Mouse (Mus musculus) layer of hippocampus, adult 2 months (tissue): ENCODE data around the gene Dmgdh. TPM values are rescaled to one million over a fixed set of nuclear protein-coding genes. Genes with fewer than 3 reads are reported as not detected.

Source experiments
- DNase-seq, 2 experiments: peaks; one replicate each; pipeline ENCODE4 v3.0.0; 2022; ENCODE audit warnings: low spot score in 2 of 2
- H3K27ac ChIP-seq: fragments of 200-600 bp; 2 replicates; pipeline ENCODE4 v1.8.1; 2022
- H3K4me3 ChIP-seq: fragments of 200-600 bp; 2 replicates; pipeline ENCODE4 v1.8.1; 2022; ENCODE audit warnings: mild to moderate bottlenecking
- CTCF ChIP-seq: fragments of 200-600 bp; conservative IDR thresholded peaks from 2 replicates; pipeline ENCODE4 v1.8.1; 2022; ENCODE audit warnings: antibody characterized with exemption, mild to moderate bottlenecking, moderate library complexity
- total RNA-seq, 2 experiments: library from RNA; stranded (reverse); gene quantifications; 2 replicates each; pipeline ENCODE4 v1.2.3; 2021

The Dmgdh gene
- total RNA-seq, 2 experiments from 2014 or later, result 0.12 to 0.28 TPM

DNA sequence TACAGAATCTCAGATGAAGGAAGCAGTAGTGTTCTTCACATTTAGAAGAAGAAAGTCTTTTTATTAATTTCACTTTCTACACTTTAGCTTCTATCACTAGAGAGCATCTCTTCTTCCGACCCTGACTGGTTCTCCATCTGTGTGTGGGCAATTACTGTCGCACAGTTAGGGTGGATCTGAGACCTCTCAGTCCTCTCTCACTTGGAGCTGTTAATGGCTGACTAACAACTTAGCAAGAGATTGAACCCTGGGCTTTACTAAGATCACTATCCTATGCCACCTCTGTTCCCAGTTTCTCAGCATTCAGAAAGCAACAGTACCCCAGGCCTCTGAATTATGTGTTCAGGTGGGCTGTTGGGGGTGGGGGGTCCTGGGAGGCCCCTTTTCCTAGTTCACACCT is 937 bp upstream of the Dmgdh start:
- no peak overlapping the region for H3K27ac ChIP-seq
- DNase-seq, result no peak
- TF ChIP-seq CTCF, result no peak
- H3K4me3 ChIP-seq, result no peak overlapping the region

DNA sequence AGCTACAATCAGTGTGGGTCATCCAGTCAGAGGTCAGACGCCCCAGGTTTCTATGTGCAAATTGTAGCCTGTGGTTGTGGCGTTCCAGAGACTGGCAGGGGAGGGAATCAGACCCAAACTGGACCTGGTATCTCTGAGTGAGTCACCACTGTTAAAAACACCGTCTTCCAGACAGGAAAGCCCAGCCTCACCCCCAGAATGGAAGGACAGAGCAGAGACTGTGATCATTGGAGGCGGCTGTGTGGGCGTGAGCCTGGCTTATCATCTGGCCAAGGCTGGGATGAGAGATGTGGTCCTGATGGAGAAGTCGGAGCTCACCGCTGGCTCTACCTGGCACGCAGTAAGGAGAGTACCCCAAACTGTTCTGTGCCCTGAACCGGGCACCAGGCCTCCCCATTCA is 2.6 kb downstream of the Dmgdh start:
- Histone ChIP-seq H3K4me3 (no peak overlapping the region), H3K27ac (no peak overlapping the region)
- no peak for DNase-seq
- TF ChIP-seq CTCF, result no peak

DNA sequence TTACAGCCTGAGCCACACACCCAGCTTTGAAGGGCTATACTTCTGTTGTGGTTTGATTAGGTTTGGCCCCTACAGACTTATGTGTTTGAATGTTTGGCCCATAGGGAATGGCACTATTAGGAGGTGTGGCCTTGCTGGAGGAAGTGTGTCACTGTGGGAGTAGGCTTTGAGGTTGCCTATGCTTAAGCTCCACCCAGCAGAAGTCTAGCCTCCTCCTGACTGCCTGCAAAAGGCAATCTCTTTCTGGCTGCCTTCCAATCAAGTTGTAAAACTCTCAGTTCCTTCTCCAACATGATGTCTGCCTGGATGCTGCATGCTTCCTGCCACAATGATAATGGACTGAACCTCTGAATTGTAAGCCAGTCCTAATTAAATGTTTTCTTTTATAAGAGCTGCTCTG is 9.1 kb downstream of the Dmgdh start:
- no peak for TF ChIP-seq CTCF
- DNase-seq, result no peak
- H3K4me3 ChIP-seq, result no peak overlapping the region
- no peak overlapping the region for H3K27ac ChIP-seq

DNA sequence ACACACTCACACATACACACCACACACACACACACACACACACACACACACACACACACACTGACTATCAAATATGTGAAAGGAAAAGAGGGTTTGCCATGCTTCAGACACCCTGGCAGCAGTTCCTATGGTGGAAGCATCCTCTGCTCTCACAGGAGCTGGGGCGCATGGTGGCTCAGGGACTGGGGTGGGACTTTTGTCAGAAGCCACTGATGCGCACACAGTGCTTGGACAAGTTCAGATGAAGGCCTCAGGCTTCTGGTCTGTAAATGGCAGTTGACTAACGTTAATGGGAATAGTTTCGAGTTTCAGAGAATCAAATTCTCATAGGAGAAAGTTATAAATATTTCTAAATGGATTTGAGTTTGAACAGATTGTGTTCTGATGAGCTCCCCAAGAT is 11.0 kb downstream of the Dmgdh start:
- no peak overlapping the region for H3K27ac ChIP-seq
- TF ChIP-seq CTCF, result no peak
- no peak for DNase-seq
- no peak overlapping the region for H3K4me3 ChIP-seq

DNA sequence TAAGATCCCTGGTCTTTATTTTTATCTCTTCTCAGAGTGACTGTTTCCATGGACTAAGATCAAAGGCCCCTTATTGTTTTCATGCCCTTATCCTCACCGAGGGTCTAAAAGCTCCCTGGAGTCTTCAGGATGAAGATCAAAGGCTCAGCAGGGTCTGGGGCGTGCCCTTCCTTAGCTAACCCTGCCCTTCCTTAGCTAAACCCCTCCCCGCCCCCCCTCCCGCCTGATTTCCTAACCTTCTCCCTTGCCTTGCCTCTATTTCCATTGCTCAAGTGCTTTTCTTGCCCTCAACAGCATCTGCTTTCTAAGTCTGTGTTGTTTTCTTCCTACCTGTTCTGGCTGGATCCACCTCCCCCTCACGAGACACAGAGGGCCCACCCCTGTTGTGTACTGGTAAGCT is 13.1 kb downstream of the Dmgdh start:
- no peak overlapping the region for H3K4me3 ChIP-seq
- DNase-seq, result no peak
- TF ChIP-seq CTCF, result no peak
- H3K27ac ChIP-seq, result peak overlapping the region; percentile 69

DNA sequence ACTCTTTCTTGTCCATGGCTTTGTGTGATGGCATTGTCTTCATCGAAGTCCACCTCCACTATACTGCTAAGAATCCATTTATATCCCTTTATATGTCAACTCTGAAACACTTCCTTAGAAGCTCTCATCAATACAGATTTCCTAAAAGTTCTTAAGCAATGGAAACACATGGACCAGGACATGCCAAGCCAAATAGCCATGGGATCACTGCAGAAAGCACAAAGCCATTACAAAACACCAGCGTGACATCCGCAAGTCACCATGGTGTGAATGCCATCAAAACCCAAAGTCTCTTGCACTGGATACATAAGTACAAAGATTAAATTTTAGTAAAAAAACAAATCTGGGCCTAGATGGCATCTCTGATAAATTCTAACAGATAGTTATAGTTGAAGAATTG is 15.3 kb downstream of the Dmgdh start:
- H3K27ac ChIP-seq, result no peak overlapping the region
- no peak for DNase-seq
- no peak for TF ChIP-seq CTCF
- no peak overlapping the region for H3K4me3 ChIP-seq

DNA sequence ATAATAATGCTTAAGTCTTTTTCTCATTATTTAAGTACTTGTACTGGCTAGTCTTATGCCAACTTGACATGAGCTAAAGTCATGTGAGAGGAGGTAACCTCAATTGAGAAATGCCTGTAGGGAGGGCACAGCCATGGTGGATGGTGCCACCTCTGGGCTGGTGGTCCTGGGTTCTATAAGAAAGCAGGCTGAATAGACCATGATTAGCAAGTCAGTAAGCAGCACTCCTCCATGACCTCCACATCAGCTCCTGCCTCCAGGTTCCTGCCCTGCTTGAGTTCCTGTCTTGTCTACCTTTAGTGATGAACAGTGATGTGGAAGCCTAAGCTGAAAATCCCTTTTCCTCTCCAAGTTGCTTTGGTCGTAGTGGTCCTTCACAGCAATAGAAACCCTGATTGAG is 16.6 kb downstream of the Dmgdh start:
- H3K27ac ChIP-seq, result no peak overlapping the region
- DNase-seq, result no peak
- no peak for TF ChIP-seq CTCF
- H3K4me3 ChIP-seq, result no peak overlapping the region

DNA sequence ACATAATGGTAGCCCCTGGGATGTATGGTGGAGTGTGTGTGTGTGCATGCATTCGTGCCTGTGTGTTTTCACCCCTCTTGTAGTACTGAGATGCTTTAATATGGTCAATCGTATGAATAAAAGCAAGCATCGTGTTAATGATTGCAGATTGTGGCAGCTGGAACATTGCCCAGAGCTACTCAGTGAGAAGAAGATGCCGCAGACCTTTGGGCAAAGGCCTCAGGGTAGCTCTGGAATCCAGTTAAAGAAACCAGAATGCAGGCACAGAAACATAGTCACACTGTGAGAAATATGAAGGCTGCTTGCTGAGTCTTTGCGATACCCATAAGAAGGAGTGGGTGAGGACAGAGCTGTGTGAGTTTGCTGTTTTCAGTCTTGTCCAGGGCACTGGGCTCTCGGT is 24.6 kb downstream of the Dmgdh start:
- no peak for TF ChIP-seq CTCF
- no peak for DNase-seq
- Histone ChIP-seq H3K27ac (no peak overlapping the region), H3K4me3 (no peak overlapping the region)

DNA sequence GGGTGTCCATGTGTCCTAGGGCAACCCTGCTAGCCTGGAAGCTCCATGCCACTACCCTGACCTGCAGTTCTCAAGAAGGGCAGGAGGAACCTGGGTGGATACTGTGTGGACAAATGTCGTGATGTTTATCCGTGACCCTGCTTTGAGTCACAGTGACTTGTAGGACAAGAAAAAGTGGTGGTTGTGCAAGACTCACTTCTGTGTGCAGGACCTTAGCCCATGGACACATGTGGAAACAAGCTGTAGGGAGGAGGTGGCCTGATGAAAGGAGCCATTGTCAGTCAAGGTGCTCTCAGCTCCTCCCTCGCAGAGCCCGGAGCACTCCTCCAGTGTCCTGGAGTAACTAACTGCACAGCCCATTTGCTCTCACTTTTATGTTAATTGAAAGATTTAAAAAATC is 31.5 kb downstream of the Dmgdh start:
- no peak for TF ChIP-seq CTCF
- H3K4me3 ChIP-seq, result no peak overlapping the region
- no peak overlapping the region for H3K27ac ChIP-seq
- DNase-seq, result no peak

DNA sequence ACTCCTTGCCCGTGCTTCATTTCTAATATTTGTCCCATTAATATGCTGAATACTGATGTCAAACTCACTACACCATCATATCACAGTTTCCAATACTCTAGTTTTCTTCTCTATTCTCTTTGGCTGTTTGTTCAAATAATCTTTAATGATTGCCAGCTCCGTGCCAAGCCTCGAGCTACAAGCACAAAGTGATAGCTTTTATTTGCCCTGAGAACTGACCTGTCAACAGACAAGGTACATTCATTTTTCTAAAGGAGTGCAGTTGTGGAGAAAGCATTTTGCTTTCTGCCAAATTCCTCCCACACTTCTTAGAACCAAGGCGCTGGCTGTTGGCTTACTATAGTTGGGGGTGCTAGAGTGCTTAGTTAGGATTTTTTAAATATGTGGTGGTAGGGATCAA is 33.0 kb downstream of the Dmgdh start:
- H3K27ac ChIP-seq, result no peak overlapping the region
- H3K4me3 ChIP-seq, result no peak overlapping the region
- no peak for DNase-seq
- TF ChIP-seq CTCF, result no peak

DNA sequence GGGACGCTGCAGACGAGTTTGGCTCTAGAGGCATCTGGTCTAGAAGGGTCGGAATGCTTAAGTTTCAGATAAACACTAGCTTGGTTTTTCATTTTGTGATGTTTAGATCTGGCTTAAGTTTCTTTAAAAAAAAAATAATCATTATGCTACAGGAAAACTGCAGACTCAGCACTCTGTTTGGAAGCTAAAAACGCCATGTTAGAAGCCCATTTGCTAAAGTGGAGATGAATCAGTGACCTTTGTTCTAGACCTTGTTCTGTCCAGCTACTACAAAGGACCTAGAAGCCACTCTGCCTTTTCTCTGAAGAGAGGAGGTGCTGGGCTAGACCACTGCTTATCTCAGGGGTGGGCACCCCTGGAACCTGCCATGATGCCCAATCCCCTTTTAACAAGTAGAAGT is 36.1 kb downstream of the Dmgdh start:
- Histone ChIP-seq H3K27ac (no peak overlapping the region), H3K4me3 (no peak overlapping the region)
- no peak for TF ChIP-seq CTCF
- no peak for DNase-seq

DNA sequence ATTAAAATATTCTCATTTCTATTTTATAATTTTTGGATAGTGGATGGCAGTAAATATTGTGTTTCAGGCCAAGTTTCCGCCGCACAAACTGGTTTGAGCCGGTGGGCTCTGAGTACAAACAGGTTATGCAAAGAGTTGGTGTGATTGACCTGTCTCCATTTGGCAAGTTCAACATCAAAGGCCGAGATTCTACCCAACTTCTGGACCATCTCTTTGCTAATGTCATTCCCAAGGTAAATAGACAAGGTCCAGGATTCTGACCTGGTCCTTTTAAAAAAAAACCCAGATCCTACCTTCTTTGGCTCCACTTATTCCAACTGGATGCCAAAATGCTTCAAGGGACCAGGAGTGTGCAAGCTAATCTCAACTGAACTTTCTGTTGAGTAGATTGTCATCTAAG is 37.0 kb downstream of the Dmgdh start:
- Histone ChIP-seq H3K4me3 (no peak overlapping the region), H3K27ac (no peak overlapping the region)
- no peak for TF ChIP-seq CTCF
- no peak for DNase-seq

DNA sequence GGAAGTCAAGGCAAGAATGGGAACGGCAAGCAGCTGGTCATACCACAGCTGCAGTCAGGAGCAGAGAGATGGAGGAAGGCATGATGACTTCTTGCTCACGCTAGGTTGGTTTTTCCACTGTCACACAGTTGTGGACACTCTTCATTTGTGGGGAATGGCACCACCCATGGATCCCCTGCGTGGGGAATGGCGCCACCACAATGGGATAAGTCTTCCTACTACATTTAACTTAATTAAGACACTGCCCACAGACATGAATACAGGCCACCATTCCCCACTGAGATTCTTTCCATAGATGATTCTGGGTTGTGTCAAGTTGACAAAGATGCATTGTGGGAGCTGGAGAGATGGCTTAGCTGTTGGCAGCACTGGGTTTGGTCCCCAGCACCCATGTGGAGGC is 38.1 kb downstream of the Dmgdh start:
- Histone ChIP-seq H3K4me3 (no peak overlapping the region), H3K27ac (no peak overlapping the region)
- no peak for TF ChIP-seq CTCF
- DNase-seq, result no peak

DNA sequence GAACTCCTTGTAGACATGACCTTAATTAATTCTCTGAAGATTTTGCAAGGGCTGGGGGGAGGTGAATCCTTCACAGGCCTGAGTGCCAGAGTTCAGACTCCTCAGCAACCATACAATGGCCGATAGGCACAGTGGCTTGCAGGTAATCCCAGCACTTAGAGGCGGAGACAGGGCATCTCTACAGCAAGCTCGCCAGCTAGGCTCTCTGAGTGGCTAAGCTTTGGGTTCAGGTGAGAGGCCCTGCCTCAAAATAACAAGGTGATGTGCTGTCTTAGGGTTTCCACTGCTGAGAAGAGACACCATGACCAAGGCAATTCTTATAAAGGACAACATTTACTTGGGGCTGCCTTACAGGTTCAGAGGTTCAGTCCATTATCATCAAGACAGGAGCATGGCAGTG is 39.6 kb downstream of the Dmgdh start:
- DNase-seq, result no peak
- Histone ChIP-seq H3K27ac (no peak overlapping the region), H3K4me3 (no peak overlapping the region)
- no peak for TF ChIP-seq CTCF

DNA sequence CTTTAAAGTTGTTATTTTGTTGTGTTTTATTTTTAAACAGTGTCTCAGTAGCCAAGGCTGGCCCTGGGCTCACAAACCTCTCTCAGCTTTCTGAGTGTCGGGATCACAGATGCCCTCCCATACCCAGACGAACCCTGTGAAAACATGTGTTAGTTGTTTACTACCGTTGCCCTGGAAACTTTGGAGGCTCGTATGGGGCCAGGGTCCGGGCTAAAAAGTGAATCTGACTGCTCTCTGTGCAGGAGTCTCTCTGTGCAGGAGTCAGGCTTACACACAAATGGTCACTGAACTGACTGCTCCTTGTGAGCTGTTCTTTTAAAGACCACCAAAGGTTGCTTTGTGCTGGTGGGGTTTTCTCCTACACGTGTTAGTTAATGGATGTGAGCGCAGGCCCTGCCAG is 42.9 kb downstream of the Dmgdh start:
- DNase-seq, result no peak
- Histone ChIP-seq H3K27ac (no peak overlapping the region), H3K4me3 (no peak overlapping the region)
- TF ChIP-seq CTCF, result no peak
